Mouse (Mus musculus): Measurements from ENCODE around the gene Pip4k2a. TPM values are rescaled to one million over a fixed set of nuclear protein-coding genes. Genes with fewer than 3 reads are reported as not detected.

The Pip4k2a gene
- total RNA-seq, 2 experiments from 2014 or later, result 3.6 to 4.8 TPM

DNA sequence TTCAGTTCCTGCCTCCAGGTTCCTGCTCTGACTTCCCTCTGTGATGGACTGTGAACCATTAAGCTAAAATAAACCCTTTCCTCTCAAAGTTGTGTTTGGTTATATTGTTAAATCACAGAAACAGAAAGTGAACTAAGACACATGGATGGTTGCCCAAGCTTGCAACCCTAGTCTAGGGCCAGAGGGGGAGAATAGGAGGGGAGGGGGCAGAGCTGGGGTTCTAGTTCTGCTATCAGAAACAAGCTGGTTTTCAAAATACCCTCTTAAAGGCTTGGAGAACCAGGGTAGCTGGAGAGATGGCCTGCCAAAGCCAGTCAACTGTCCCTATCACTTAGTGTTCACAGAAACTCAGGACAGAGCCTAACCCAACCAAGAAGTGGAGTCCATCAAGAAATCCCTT, 14.4 kb downstream of the Pip4k2a start:
- no peak for DNase-seq
- intact Hi-C loops (cut with DNase I), result no loop called here

DNA sequence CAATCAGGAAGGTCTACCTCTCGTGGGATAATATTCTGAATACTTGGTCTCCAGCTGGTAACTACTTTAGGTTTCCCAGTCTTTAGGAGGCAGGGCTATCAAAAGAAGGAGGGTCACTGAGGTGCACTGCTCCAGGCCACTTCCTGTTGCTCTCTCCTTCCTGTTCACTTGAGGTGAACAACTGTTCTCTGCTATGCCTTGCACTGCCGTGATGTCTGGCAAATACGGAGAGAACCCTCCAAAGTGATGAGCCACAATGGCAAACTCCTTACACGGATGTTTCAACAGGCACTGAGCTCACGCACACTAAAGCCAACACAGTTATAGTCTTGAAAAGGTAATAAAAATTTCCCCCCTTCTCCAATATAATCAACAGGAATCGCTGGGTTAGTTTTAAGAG, 15.3 kb downstream of the Pip4k2a start:
- no peak for DNase-seq
- intact Hi-C loops (cut with DNase I), result no loop called here

DNA sequence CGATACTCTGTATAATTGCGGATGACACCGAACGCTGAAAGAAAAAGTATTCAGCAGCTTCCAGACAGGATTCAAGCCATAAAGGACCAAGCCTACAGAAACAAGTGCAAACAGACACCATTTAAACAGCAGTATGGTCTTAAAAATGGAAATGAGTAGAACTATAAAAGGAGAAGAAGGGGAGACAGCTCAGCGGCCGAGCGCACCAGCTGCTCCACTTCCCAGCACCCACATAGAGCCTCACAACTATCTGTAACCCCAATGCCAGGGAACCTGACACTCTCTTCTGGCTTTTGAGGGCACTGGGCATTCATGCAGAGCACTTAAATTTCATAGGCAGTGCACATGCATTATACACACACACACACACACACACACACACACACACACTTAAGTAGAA, 18.3 kb downstream of the Pip4k2a start:
- intact Hi-C loops (cut with DNase I), result no loop called here
- DNase-seq, result no peak

- no peak for DNase-seq
- intact Hi-C loops (cut with DNase I), result no loop called here
Measured at GRCm38 (mm10) chr2:18979046-18979445, 18.9 kb downstream of the Pip4k2a start.

DNA sequence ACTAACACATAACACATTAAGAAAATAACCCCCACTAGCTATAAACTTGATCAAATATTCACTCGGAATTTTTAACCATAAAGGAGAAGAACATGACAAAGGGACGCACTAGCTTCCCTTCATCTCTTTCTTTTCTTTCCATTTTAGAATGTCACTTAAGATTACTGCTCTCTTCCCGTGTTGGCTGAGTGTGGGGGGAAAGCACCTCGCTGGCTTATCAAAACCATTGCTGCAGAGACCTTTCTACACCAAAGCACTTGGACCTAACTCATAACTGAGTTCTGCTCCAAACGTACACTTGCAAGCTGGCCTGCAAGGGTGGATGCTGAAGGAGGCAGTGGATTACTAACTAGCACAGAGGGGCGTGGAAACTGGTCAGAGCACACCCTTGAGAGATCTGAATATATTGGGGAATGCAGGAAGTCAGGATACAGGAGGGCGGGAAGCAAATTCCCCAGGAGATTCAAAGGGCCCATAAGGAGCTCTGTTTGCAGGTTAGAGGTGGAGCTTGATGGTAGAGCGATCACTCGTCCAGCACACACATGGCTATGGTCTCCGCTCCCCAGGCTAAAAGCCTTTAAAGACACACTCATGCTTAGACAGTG, 20.6 kb downstream of the Pip4k2a start:
- intact Hi-C loops (cut with DNase I), result no loop called here
- DNase-seq, result no peak

DNA sequence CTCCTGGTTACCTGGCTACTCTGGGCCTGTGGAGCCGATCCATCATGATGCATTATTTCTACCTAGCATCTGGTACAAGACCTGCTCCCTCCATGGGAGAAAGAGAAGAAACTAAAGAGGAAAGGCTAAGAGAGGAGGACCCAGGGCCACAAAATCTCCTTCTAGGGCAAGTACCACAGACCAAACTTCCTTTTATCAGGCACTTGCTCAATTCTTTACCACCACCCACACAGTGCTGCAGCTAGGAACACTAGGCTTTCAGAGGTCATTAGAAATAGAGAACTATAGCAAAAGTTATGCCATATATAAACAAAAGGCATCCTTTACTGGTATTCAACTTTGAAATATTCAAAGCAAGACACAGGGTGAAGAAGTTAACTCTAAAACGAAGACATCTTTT, 21.8 kb downstream of the Pip4k2a start:
- no peak for DNase-seq

GRCm38 (mm10) chr2:18974882-18975645, 22.9 kb downstream of the Pip4k2a start:
- intact Hi-C loops (cut with DNase I), result no loop called here
- no peak for DNase-seq

More for the DNA sequence above, 21.8 kb downstream of the Pip4k2a start:
- intact Hi-C loops (cut with DNase I), result no loop called here

DNA sequence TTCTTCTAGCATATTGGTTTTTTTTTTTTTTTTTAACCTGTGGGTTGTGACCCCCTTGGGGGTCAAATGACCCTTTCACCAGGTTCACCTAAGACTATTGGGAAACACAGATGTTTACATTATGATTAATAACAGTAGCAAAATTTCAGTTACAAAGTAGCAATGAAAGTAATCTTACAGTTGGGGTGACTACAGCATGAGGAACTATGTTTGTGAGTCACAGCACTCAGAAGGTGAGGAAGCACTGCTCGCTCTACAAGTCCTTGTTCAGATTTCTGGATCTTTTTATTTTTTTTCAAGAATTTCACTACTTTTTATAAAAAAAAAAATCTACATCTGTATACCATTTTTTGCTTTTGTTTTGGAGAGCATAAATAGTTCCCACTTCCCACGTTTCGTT, 26.4 kb downstream of the Pip4k2a start:
- DNase-seq, result no peak
- intact Hi-C loops (cut with DNase I), result no loop called here

DNA sequence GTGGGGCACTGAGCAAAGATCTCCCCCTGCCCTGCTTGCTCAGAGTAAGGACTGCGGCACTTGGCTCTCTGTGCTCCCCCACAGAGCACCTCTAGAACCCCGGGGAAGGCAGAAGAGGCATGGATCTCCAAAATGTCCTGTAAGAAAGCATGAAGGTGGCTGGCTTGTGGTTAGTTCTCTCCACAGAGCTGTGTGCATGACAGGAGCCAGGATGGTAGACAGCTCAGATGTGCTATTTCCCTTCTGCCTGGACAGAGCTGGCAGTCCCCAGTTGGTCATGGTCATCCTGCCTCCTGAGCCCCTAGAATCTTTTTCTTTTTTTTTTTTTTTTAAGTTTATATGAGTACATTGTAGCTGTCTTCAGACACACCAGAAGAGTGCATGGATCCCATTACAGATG, 27.5 kb downstream of the Pip4k2a start:
- no peak for DNase-seq
- intact Hi-C loops (cut with DNase I), result no loop called here

DNA sequence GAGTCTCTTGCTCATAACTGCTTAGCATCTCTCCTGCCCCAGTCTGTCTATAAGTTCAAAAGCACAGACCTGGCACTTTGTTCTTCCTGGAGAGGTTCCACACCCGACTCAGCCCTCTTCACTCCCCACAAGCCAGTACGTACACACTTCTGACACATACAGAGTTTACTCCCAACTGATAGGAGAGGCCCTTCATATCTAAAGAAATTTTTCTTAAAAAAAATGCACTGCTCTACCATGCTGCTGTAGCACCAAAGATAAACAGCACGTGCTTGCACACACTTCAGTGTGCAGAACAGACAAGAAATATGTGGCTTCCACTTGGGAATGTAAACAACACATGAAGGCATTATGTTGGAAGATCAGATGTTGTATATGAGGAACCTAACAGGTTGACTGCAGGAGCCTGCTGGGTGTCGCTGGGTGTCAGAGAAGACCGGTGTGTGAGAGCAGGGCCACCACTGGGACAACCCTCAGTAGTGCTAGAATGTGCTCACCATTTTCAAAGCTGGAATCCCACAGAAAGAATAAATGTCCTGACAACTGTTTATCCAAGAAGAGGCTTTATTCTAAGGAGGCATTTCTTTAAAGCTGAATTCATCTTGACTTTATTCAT, 28.8 kb downstream of the Pip4k2a start:
- DNase-seq, result no peak
- intact Hi-C loops (cut with DNase I), result no loop called here

DNA sequence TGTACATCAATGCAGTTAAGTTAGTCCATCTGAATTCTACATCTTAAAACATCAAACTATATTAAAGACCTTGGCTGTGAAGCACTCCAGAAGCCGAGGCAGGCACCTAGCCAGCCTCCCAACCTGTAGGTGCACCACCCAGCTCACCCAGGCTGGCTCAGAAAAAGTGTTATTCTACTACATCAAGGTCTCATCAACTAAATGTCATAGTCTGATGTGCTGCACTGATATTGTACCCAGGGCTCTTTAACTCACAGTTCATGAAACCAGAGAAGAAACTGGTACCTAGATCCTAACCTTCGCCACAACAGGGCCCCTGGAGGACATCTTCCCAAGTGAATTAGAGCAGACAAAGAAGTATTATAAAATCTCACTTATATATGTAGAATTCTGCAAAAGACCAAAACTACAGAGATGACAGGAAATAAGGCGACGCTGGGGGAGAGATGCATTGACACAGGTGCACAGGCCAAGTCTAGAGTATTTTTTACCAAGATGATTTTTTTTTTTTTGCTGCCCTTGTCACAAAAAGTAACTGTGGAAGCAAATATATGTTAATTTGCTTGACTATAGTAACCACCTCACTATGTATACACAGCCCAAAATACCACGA, 30.4 kb downstream of the Pip4k2a start:
- no peak for DNase-seq
- intact Hi-C loops (cut with DNase I), result no loop called here

- DNase-seq, result no peak
- intact Hi-C loops (cut with DNase I), result no loop called here
Measured at GRCm38 (mm10) chr2:18966566-18966965, 31.4 kb downstream of the Pip4k2a start.

DNA sequence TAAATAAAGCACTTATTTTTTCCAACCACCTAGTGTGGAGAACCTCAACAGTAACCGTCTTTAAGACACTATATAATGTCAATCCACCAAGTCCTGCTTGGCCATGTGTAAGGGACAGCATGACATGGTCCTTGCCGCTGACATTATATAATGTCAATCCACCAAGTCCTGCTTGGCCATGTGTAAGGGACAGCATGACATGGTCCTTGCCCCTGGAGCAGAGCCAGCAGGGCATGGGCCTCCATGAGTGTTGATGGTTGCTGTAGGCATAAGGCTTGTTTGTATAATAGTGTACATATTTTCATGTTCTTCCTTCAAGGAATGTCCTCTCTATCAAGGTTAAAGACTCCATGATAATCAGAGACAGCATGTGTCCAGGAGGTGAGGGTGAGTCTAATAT, 32.0 kb downstream of the Pip4k2a start:
- DNase-seq, result no peak
- intact Hi-C loops (cut with DNase I), result no loop called here

DNA sequence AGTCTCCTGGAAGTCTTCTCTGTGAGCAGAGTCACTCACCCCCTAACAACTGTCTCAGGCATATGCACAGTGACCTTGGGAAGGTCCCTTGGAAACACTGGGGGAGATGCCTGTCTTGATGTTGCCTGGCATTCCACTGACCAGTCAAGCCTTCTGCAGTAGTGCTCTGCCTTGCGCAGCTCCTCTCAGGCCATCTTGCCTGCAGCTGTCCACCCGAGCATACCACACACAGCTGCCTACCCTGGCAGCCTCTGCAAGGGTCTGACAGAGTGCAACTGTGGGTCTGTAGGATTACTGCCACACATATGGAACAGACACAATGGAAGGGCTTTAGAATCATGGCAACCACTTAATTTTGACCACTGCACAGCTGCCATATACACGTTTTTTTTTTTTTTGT, 32.8 kb downstream of the Pip4k2a start:
- intact Hi-C loops (cut with DNase I), result no loop called here
- DNase-seq, result no peak

- no peak for DNase-seq
- intact Hi-C loops (cut with DNase I), result no loop called here
Measured at GRCm38 (mm10) chr2:18963286-18964040, 34.5 kb downstream of the Pip4k2a start.

DNA sequence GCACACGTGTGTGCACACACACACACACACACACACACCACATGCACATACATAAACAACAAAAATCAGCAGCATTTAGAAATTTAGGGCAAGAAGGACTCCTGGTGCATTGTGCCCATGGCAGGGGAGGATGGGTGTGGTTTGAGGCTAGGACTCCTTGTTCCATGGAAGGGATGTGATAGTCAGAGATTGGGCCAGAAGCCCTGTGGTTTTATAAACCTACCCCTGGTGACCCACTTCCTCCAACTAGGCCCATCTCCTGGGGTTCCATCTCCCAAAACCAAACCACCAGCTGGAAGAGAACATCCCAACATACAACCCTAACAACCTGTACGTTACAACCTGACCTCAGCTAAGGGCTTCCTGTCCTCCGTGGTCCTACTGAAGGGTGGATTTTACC, 35.4 kb downstream of the Pip4k2a start:
- intact Hi-C loops (cut with DNase I), result no loop called here

DNA sequence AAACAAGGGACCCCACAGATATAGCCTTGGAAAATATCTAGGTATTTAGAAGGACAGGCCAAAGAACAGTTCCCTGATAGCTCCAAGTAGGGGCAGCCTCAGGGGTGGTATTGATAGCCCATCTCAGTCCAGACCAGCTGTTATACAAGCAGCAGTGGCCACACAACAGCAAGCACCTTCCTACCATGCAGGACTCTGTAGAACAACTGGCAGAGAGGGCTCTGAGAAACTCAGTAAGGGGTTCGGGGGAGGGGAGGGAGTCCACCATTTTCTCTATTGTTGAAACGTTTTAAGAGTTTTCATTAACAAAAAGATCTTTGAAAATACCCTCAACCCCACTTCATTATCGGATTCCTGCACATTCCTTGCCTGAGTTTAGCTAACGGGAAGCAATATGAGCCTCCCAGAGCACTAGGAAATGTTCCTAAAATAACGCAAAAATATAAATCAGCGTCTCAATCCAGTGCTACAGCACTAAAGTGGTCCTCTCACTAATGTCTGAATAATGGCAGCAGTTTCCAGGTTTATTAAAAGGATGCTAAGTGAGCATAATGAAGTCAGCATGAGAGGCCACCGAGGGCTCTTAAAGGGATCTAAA, 37.5 kb downstream of the Pip4k2a start:
- intact Hi-C loops (cut with DNase I), result no loop called here
- DNase-seq, result no peak

More for the DNA sequence above, 35.4 kb downstream of the Pip4k2a start:
- DNase-seq, result no peak

- intact Hi-C loops (cut with DNase I), result no loop called here
- DNase-seq, result no peak
Measured at GRCm38 (mm10) chr2:18959558-18959957, 38.4 kb downstream of the Pip4k2a start.

GRCm38 (mm10) chr2:18959008-18959407, 38.9 kb downstream of the Pip4k2a start:
- no peak for DNase-seq
- intact Hi-C loops (cut with DNase I), result no loop called here

GRCm38 (mm10) chr2:18958501-18958900, 39.4 kb downstream of the Pip4k2a start:
- no peak for DNase-seq
- intact Hi-C loops (cut with DNase I), result no loop called here
